Mouse (Mus musculus) cortical plate, adult 2 months (tissue): Measurements from ENCODE around the gene Lrrc38.

Experiments used
- CTCF ChIP-seq: fragments of 200-500 bp; IDR thresholded peaks from 2 replicates; pipeline ENCODE4 v1.5.1; 2011; ENCODE audit warnings: mild to moderate bottlenecking, control low read depth, low read length; ENCODE audit not compliant: insufficient read depth; ENCODE audit errors: extremely low read depth
- POLR2A ChIP-seq: fragments of 200-500 bp; IDR thresholded peaks from 2 replicates; pipeline ENCODE4 v1.6.1; 2011; ENCODE audit warnings: mild to moderate bottlenecking, low read length, control low read depth; ENCODE audit not compliant: insufficient read depth; ENCODE audit errors: extremely low read depth

- TF ChIP-seq POLR2A (no peak), CTCF (no peak)
Observed at GRCm38 (mm10) chr4:143305987-143306772, 43.4 kb upstream of the Lrrc38 start.
